Mouse (Mus musculus) c-Kit-positive CD71-negative TER-119-negative erythroid progenitor cells, embryonic 14.5 days (primary cell): ENCODE results near the gene Strn4.
A peak's percentile ranks its signal among the peaks of the same experiment; 100 is the strongest.

Experiments used
- DNase-seq: peaks from one replicate; pipeline ENCODE4 v3.0.0-alpha.2; 2013; ENCODE audit warnings: low read depth

Strn4 gene

GRCm38 (mm10) chr7:16815351-16815941 is at the start of gene Strn4:
TSS of gene Strn4 (plus strand) at chr7:16815889.
- DNase-seq, result no peak

- DNase-seq, result no peak
Measured at GRCm38 (mm10) chr7:16766443-16766842, 49.2 kb upstream of the Strn4 start.

- DNase-seq, result no peak
Measured at GRCm38 (mm10) chr7:16775888-16776287, 39.8 kb upstream of the Strn4 start.

- no peak for DNase-seq
Measured at GRCm38 (mm10) chr7:16780076-16780475, 35.6 kb upstream of the Strn4 start.

- DNase-seq, result peak; percentile 97
Measured at GRCm38 (mm10) chr7:16780825-16781554, 34.7 kb upstream of the Strn4 start, which contains the start of gene Slc1a5. TSS of gene Slc1a5 (plus strand) at chr7:16781340.

- no peak for DNase-seq
Measured at GRCm38 (mm10) chr7:16781555-16781815, 34.2 kb upstream of the Strn4 start.

GRCm38 (mm10) chr7:16781816-16782554 is 33.7 kb upstream of the Strn4 start:
- no peak for DNase-seq

- DNase-seq, result peak; percentile 39
Measured at GRCm38 (mm10) chr7:16782555-16783125, 33.0 kb upstream of the Strn4 start.

GRCm38 (mm10) chr7:16783224-16783688 is 32.4 kb upstream of the Strn4 start:
- peak; percentile 54 for DNase-seq

- DNase-seq, result no peak
Measured at GRCm38 (mm10) chr7:16783758-16784415, 31.8 kb upstream of the Strn4 start.

- DNase-seq, result no peak
Measured at GRCm38 (mm10) chr7:16784498-16784976, 31.2 kb upstream of the Strn4 start.

- DNase-seq, result no peak
Measured at GRCm38 (mm10) chr7:16785541-16786083, 30.1 kb upstream of the Strn4 start.

- no peak for DNase-seq
Measured at GRCm38 (mm10) chr7:16792316-16792715, 23.4 kb upstream of the Strn4 start.

GRCm38 (mm10) chr7:16793010-16793725 is 22.5 kb upstream of the Strn4 start:
- DNase-seq, result no peak

GRCm38 (mm10) chr7:16794886-16795285 is 20.8 kb upstream of the Strn4 start:
- DNase-seq, result no peak

- DNase-seq, result peak; percentile 52
Measured at GRCm38 (mm10) chr7:16804409-16805028, 11.2 kb upstream of the Strn4 start.

- no peak for DNase-seq
Measured at GRCm38 (mm10) chr7:16807936-16808335, 7.8 kb upstream of the Strn4 start.

GRCm38 (mm10) chr7:16808647-16809046 is 7.0 kb upstream of the Strn4 start:
- no peak for DNase-seq

- DNase-seq, result peak; percentile 69
Measured at GRCm38 (mm10) chr7:16809739-16810138, 6.0 kb upstream of the Strn4 start.

GRCm38 (mm10) chr7:16810399-16810919 is 5.2 kb upstream of the Strn4 start:
- DNase-seq, result no peak
